Mouse (Mus musculus): ENCODE measurements around the gene Fam155a.

- no peak for TF ChIP-seq POLR2A (IDR thresholded peaks at IDR 0.05; ENCODE audit: low read depth, low read length)
- TF ChIP-seq MXI1 (IDR thresholded peaks at IDR 0.05; ENCODE audit: low read depth, low read length), result no peak
- no peak for TF ChIP-seq RAD21 (IDR thresholded peaks at IDR 0.05; ENCODE audit: low read depth, low read length)
- TF ChIP-seq MAFK (IDR thresholded peaks at IDR 0.05; ENCODE audit: insufficient replicate concordance, low read length), result no peak
- TF ChIP-seq E2F4 (IDR thresholded peaks at IDR 0.05; ENCODE audit: insufficient replicate concordance, low read depth, low read length), result no peak
- TF ChIP-seq EP300 (IDR thresholded peaks at IDR 0.05; ENCODE audit: low read length), result no peak
- no peak for TF ChIP-seq JUN (IDR thresholded peaks at IDR 0.05; ENCODE audit: insufficient read depth, low read depth, low read length)
- no peak for TF ChIP-seq ZMIZ1 (IDR thresholded peaks at IDR 0.05; ENCODE audit: low read depth, low read length)
- TF ChIP-seq USF1 (IDR thresholded peaks at IDR 0.05; ENCODE audit: low read depth, low read length), result no peak
- TF ChIP-seq UBTF (IDR thresholded peaks at IDR 0.05; ENCODE audit: low read depth, low read length), result no peak
- TF ChIP-seq CHD2 (IDR thresholded peaks at IDR 0.05; ENCODE audit: low read length), result no peak
- no peak for TF ChIP-seq ZNF384 (IDR thresholded peaks at IDR 0.05; ENCODE audit: low read depth, low read length)
Observed at GRCm38 (mm10) chr8:9185200-9185599, 585.8 kb downstream of the Fam155a start.
